Mouse (Mus musculus) mature B cell (primary cell): ENCODE data around the gene Abcc4.

Source experiments
- in situ Hi-C: fragments of 300-500 bp; cut with MboI; formaldehyde crosslinking; loops from 2 replicates; pipeline ENCODE4 v1.14.3; 2019

Abcc4 gene

DNA sequence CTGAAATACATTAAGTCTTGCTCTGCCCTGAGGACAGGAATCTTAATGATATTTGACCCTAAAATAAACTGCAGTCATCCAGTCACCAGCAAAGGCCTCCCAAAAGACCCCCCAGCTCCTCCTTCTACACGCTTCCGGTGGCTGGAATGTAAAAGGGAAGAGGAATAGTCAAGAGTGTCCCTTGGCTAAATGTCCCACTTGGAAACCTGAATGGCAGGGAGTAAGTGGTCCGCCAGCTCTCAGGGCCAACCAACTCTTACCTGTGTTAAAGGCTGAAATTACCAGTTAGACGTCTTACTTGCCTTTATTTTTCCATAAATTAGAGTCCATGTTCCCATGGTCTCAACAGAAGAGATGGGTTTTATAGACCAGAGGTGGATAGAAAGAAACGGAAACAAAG lies 6.9 kb upstream of the Abcc4 start:
- in situ Hi-C loops: no loop called here

DNA sequence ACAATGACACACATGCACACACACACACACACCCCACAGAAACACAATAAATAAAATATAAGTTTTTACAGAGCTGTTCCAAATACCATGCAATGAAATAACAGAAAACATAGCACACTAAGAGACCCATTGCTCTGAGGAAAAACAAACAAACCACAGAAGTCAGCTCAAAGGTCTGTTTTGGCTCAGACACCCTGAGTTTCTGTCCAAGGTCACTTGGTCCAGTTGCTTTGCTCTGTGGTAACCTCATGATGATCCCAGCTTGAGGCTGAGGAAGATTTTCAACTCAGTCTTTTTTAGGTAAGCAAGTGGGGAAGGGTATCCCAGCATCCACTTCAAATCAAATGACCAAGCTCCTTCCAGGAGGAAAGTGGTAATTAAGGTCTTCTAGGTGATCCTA lies 4.9 kb upstream of the Abcc4 start:
- in situ Hi-C loops: no loop called here

DNA sequence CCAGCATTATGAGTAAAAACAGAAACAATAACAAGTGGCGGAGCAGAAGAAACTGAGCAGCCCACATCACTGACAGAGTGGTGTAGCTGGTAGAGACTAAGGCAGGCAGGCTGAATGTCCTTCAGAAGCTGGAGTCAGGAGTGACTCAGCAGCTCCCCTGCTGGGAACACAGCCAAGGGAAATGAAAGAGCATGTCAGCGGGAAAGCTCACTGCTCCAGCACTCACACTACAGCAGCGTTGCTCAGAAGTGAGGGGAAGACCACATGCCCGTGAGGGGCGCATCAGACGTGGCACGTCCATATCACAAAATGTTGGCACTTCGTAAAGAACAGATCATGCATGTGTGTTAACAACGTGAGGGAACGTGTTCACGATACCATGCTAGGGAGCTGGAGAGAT lies 3.7 kb upstream of the Abcc4 start:
- in situ Hi-C loops: no loop called here

DNA sequence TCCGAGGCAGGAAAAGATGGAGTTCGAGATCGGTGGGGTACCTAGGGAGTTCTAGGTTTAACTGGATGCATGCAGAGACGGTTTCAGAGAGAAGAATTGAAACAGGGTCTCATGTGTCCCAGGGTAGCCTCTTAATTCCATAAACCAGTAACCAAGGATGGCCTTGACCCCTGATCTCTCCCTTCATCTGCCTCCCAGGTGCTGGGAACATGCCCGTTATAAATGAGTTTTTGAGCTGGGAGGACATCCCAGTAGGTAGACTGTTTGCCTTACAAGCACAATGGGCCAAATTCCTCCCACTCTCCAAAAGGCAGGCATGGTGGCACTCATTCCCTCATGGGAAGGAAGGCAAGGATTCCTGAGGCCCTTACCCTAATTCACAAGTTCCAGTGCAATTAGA lies 2.1 kb upstream of the Abcc4 start:
- in situ Hi-C loops: no loop called here

DNA sequence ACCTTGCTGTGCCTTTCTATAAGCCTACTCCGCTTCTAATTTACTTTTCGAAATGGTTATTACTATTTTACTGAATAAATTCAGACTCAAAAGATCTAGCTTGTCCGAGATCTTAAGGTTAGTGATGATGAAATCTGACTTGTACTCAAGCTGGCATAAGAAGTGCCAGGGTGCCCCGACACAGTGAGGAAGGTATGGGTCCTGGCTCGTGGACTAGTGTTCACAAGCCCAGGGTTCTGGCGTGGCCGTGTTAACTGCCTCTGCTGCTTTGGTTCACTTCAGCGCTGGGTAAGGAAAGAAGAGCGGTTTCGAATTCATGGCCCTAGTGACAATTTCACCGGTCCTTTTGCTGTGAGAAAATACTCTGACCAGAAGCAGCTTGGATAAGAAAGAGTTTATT lies 943 bp upstream of the Abcc4 start:
- in situ Hi-C loops: no loop called here

DNA sequence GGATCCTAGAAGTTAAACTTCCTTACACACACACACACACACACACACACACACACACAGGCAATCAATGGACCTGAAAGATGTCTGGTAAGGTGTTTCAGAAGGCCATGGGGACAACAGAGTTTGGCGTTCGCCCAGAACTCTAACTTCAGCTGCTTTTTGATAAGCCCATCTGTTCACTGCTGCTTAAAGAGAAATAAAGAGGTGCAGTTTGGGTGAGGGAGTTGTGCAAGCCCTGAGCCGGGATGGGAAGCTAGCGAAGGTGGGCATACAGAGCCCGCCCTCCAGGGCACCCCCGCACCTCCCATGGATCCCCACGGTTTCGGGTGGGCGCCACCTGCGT lies 583 bp downstream of the Abcc4 start:
- in situ Hi-C loops: no loop called here

DNA sequence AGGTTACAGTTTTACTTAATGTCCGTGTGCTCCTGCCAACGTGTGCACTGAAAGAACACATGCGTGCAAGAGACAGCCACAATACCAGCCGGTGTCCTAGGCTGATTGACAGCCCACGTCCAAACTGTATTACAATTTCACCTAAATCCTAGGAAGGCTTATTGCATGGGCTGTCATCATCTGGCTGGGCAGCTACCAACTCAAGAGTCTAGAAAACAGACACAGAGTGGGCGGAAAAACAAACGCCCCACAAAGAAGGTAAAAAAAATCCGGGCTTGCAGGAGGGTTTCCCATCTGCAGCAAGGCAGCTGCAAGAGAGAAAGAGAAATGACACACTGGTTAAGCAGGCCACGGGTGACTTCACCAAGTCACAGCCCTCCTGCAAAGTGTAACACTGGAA lies 2.7 kb downstream of the Abcc4 start:
- in situ Hi-C loops: no loop called here

DNA sequence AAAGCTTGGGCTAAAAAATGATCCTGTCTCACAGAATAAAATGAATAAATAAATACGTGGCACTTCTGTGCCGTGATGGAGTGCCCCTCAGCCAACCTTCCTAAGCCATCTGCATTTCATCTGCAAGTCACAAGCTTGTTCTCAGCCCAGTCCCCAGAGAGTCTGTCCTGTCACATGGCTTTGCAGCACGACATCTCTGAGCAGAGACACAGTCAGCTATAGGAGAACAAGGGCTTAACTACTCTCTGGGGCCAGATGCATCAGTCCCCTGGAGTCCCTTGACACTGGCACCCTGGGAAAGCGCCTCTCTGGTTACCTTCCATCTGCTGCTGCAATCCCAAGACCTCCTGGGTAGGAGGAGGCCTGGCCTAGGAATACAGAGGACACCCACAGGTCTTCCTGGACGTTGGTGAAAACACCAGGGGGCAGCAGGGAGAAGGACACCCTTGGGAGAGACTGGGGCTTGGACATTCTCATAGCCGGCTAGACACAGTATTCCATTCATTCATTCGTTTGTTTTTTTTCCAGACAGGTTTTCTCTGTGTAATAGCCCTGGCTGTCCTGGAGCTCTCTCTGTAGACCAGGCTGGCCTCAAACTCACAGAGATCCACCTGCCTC lies 3.9 kb downstream of the Abcc4 start:
- in situ Hi-C loops: no loop called here

DNA sequence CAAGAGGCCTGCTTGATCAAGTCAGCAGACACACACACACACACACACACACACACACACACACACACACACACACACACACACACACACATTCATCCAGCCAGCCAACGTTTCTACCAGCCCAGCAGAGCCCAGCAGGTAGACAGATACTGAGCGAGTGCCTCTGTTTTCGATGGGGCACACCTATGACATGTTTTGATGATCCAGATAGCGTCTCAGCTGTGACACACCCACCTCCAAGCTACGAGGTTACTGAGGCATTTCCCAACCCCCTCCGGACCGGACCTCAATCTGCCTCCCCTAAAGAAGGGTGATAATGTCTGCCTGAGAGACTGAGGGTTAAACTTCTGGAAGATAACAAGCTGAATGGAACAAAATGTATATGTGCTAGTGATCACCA lies 5.4 kb downstream of the Abcc4 start:
- in situ Hi-C loops: no loop called here

DNA sequence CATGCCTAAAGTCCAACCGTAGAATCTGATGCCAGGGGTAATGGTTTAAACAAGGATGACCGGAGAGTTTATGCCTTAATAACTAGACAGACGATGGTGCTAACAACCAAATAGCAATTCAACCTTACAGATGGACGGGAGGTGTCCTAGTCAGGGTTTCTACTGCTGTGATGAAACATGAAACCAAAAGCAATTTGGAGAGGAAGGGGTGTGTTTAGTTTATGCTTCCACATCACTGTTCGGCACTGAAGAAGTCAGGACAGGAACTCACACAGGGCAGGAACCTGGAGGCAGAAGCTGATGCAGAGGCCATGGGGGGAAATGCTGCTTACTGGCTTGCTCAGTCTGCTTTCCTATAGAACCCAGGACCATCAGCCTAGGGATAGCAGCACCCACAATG lies 6.1 kb downstream of the Abcc4 start:
- in situ Hi-C loops: no loop called here

DNA sequence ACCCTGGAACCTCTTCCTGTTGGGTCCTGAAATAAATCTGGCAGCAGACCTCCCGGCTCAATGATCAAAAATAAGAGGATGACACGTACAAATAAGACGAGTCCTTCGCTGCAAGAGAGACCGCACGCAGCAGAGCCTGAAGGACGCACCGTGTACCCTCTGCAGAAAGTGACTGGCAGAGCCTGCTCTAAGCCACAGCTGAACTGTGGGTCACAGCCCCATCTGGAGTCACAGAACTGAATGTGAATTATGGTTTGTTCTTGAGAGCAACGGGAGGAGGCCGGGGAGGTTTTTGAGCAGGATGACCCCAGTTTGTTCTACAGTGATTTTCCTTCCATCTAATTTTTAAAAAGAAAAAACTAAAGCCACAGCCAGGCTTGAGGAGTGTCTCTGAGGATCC lies 6.5 kb downstream of the Abcc4 start:
- in situ Hi-C loops: no loop called here

DNA sequence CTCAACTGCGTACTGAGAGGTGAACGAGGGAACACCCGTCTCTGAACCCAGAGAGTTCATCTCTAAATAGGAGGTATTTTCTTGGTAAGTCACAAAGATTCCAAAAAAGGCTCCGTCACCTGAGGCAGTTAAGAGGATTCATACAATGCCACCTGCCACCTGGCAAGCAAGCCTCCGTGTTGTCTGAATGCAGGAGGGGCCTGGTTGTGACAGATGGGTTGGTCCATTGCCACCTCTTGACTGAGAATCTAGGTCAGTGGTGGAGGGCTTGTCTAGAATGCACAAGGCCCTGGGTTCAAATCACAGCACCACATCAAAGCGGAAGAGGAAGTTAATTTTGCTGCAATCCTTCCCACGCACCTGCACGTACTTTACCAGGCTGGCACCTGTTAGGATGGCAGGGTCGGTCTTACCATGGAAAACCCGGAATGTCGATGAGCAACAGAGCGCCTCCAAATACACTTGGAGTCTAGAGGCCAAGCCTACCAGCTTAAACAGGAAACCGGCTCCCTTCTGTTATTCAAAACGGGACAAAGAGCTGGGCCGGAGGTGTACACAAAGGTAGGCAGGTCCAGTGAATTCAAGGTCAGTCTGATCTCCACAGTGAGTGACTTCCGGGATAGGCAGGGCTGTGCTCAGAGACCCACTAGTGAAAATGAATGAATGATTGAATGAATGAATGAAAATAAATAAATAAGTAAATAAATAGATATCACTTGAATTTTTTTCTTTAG lies 9.3 kb downstream of the Abcc4 start:
- in situ Hi-C loops: no loop called here

DNA sequence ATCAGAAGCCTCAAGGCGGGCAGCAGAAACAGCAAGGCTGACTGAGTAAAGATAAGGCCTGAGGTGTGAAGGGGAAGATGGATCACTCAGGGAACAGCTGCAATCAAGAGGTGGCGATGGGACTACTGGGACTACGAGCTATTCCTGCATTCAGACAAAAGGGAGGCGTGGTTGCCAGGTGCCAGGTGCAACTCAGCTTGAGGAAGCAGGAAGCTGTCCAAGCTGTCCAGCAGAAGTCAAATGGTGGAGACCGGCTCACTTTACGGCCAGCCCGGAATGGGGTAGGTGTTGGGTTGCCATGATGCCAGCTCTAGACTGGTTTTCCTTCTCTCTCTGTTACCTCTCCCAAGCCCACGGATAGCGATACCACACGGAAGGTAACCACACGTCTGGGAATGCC lies 10.2 kb downstream of the Abcc4 start:
- in situ Hi-C loops: no loop called here

DNA sequence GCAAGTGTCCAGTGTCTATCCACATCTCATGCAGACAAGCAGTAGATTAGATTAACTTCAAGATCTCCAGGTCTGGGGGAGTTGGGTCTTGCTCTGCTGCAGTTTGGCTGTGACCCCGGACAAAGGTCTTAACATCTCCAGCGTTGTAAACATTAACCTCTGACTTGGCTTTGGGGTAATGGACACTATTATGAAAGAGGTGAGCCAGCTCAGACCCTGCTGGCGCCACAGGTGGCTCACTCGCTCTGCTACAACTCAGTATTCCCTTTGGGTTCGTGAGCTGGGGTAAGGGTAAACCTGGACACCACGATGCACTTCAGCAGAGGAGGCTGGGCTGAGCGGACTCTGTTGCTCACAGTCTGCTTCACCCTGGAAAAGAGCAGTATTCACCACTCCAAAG lies 11.7 kb downstream of the Abcc4 start:
- in situ Hi-C loops: no loop called here

DNA sequence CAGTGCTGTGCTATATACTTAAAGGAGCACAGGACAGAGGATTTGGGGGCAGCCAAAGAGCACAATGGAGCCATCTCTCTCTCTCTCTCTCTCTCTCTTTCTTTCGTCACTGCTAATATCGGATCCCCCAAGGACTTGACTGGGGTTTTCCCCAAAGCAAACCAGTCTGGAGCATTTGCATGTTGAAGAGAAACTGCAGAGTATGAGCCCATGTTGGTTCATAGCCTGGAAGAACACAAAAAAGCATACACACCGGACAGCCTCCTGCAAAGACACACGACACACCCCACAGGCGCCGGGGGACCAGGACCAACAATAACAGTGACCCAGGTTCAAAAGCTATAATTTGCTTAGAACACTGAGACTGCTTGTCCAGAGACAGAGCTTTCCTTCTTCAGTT lies 14.1 kb downstream of the Abcc4 start:
- in situ Hi-C loops: no loop called here

DNA sequence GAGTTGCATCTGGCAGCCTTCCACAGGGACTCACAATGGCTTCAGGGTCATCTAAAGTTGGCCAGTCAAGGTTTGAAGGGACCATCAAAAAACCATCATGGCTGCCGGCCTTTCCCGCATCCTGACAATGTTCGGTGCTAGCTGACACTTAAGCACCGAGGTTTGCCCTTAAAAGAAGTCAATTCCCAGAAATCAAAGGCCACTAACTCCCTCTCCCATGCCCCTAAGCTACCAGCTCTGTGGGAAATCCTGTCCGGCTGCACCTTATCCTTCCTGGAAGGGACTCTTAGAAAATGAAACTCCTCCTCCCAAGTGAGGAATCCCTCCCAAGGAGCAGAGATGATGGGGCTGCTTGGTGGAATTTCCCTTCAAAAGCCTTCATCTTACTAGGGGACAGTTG lies 14.6 kb downstream of the Abcc4 start:
- in situ Hi-C loops: no loop called here

DNA sequence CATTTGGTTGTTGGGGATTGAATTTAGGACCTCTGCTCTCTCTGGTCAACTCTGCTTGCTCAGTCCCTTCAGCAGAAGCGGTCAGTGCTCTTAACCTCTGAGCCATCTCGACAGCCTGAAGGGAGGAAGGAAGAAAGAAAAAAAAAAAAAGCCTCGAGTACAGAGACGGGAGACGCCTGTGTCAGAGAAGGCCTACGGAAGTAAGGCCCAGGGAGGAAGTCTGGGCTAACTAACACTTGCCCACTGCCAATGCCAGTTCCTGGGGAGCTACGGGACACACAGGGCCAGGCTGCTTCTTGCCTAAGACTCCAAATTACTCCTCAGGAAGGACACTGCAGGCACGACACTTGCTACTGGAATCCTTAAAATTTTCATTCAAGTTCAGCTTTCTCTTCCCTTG lies 15.1 kb downstream of the Abcc4 start:
- in situ Hi-C loops: no loop called here

DNA sequence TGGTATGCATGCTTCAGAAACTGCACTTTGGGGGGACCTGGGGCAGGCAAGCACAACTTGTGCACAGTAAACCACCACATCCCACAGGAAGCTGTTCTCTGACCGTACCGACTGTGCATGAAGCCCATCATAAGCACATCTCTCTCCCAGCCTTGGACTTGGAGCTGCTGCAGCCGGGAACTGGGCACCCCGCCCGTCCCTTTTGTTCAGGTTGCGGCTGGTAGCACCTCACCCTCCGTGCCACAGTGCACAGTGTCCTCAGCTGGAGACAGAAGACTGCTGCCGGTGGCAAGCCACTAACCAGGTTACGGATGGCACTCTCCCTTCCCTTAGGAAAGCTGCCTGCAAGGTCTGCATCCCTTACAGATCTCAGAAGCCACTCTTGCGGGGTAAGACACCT lies 15.7 kb downstream of the Abcc4 start:
- in situ Hi-C loops: no loop called here

DNA sequence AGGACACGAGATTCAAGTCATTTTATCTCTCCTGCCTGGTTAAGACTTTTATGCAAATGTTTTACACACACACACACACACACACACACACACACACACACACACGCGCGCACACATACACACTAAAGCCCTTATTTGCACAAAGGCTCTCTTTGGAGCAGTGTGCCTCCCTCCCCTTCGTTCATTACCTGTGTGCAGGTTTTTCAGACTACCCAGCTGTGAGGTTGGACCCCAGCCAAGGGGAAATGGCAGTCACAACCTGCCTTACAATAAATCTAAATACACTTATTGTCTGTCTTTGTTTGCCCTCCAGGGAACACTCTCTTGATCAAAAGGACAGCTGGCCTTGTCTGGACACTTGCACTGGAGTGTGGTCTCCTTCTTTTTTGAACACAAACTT lies 17.4 kb downstream of the Abcc4 start:
- in situ Hi-C loops: no loop called here

DNA sequence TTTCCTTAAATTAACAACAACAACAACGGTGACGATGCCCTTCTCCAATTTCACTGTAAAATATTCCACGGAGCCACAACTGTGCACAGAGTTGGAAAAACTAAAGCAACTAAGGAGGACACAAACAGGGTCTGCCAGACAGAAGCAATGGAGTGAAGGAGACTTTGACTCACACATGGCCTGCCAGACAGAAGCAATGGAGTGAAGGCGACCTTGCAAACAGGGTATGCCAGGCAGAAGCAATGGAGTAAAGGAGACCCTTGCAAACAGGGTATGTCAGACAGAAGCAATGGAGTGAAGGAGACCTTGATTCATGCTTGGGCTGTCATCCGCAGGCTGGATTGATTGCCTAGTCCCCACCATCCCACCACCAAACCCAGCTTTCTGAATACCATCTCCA lies 19.2 kb downstream of the Abcc4 start:
- in situ Hi-C loops: no loop called here

DNA sequence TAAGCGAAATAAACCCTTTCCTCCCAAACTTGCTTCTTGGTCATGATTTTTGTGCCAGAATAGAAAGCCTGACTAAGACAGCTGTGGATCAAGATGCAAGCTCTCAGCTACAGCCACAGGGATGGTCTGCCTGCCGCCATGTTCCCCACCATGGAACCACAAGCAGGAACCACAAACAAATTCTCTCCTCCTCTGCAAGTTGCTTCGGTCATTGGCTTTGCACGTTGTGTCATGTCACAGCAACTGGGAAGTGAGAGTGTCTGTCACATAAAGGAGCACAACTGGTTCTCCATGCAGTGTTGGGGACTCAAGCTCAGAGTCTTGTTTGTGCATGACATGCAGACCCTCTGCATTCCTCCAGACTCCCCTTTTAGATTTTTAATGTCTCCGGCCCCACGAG lies 20.4 kb downstream of the Abcc4 start:
- in situ Hi-C loops: no loop called here

DNA sequence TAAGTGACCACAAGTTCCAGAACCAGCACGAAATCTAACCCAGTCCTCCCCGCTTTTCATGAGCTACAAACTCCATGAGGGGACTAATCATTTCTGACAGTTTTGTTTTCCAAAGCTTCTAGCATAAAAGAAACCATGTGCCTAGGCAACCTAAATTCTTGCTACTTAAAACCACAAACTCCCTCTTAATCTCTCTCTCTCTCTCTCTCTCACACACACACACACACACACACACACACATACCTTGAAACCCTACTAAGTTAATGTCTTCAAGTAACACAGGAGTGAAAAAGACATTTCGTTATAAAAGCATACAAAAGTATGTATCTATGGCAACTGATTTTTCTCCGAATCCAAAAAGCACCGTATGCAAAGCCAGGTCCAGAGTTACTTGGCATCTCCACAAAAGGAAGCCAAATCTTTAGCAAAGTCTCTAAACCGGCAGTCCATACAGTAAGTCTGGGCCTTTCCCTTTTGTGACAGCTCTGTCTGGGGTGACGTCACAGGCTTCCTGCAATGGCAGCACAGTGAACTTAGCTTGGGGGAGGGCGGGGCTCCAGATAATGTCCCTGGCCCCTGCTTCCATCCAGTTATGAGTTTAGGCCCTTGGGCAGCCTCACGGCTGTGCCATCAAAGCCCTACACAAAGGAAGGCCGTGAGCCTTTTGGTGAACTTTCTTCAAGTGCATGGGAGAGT lies 23.5 kb downstream of the Abcc4 start:
- in situ Hi-C loops: no loop called here

DNA sequence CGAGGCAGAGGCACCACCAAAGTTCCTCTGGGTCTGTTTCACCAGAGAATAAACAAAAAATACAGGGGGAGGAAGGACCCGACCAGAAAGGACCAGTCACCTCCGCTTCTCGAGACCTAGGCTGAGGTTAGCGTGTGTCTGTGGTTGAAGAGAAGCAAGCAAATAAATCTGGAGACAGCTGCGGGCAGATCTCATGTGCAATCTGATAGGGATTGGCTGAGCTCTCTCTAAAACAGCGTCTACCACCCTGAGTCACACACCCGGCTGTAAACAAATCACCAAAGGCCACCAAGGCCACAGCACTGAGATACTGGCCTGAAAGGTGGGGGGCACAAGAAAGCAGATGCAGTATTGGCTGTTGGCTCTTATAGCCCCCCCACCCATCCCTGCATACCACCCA lies 24.9 kb downstream of the Abcc4 start:
- in situ Hi-C loops: no loop called here
